Mouse (Mus musculus) liver, adult 2 months (tissue): ENCODE measurements at regions not wholly inside any gene's neighbourhood (a gene's known extent, or its start where the extent isn't known, plus 50 kb on each side); places are given as distances from the start of the nearest gene placed in this dataset.

Experiments used
- CTCF ChIP-seq: fragments of 200-500 bp; IDR thresholded peaks from 2 replicates; pipeline ENCODE4 v1.5.1; 2011; ENCODE audit warnings: low read depth, low read length, control low read depth
- POLR2A ChIP-seq: fragments of 200-500 bp; IDR thresholded peaks from 2 replicates; pipeline ENCODE4 v1.6.1; 2011; ENCODE audit warnings: low read length, control low read depth; ENCODE audit not compliant: insufficient read depth; ENCODE audit errors: extremely low read depth

DNA sequence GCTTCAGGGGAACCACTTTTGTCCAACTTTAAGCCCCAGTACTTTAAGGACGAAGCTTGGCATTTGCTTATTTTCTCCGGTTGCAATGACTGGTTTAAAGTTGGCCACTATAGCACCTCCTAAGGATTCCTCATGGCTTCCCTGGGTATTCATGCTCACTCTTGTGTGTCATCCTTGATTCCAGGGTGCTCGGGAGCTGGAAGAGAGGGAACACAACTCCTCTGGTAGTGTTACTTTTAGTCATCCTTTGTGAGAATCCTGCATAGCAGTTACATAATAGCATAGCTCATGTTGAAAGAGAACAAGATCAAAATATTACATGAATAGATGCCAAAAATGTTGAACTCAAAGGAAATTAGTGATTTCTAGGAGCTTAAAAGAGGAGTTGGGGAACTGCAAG is 493.7 kb upstream of the Fbxo33 start:
- TF ChIP-seq CTCF, result no peak
- TF ChIP-seq POLR2A, result no peak
